Mouse (Mus musculus) gastrocnemius, postnatal 14 days (tissue): ENCODE measurements around the gene Acaca. TPM values are rescaled to one million over a fixed set of nuclear protein-coding genes. Genes with fewer than 3 reads are reported as not detected.

ENCODE experiments used
- DNase-seq: peaks from one replicate; pipeline ENCODE4 v3.0.0; 2021; ENCODE audit warnings: mixed read lengths
- intact Hi-C: fragments of 180-260 bp; cut with DNase I; formaldehyde crosslinking; loops from one replicate; pipeline ENCODE4 v1.15.1; 2025; ENCODE audit warnings: low total_unique reads
- total RNA-seq, 2 experiments: library from RNA; stranded (reverse); gene quantifications; 2 replicates each; pipeline ENCODE4 v1.2.3; 2021

The Acaca gene
- total RNA-seq, 2 experiments from 2014 or later: 8.9 to 12.2 TPM

- no peak for DNase-seq
- intact Hi-C loops: loop anchor here (5.0 kb wide), 1 partner anchor 366 kb away; no protein-coding TSS in a partner anchor
Observed at GRCm38 (mm10) chr11:84425736-84426632, 296.5 kb downstream of the Acaca start.

- no peak for DNase-seq
- intact Hi-C loops: loop anchor here (5.0 kb wide), 1 partner anchor 366 kb away; no protein-coding TSS in a partner anchor
Observed at GRCm38 (mm10) chr11:84426633-84426998, 297.1 kb downstream of the Acaca start.

- DNase-seq: peak; percentile 10
- intact Hi-C loops: loop anchor here (5.0 kb wide), 1 partner anchor 363 kb away; no protein-coding TSS in a partner anchor
Observed at GRCm38 (mm10) chr11:84429581-84429980, 300.1 kb downstream of the Acaca start.

GRCm38 (mm10) chr11:84430336-84430735 lies 300.9 kb downstream of the Acaca start:
- no peak for DNase-seq
- intact Hi-C loops: loop anchor here (5.0 kb wide), 1 partner anchor 382 kb away; no protein-coding TSS in a partner anchor

- intact Hi-C loops: loop anchor here (5.0 kb wide), 1 partner anchor 377 kb away; no protein-coding TSS in a partner anchor
Observed at GRCm38 (mm10) chr11:84434879-84435278, 305.4 kb downstream of the Acaca start.

GRCm38 (mm10) chr11:84440402-84440801 lies 310.9 kb downstream of the Acaca start:
- no peak for DNase-seq
- intact Hi-C loops: no loop called here

More at GRCm38 (mm10) chr11:84434879-84435278, 305.4 kb downstream of the Acaca start:
- DNase-seq: no peak

GRCm38 (mm10) chr11:84442554-84443331 lies 313.3 kb downstream of the Acaca start:
- no peak for DNase-seq
- intact Hi-C loops: no loop called here

Other genes starting within 250 kb of the Acaca start
- gene Ddx52, start 187.6 kb upstream of the Acaca start, total RNA-seq: 1 to 10 TPM; 9.3 to 9.4 TPM
- 10 to 100 TPM; 31.2 to 31.6 TPM for gene Synrg, start 165.2 kb upstream of the Acaca start, total RNA-seq
- 10 to 100 TPM in 1 of 2 experiments, 1 to 10 TPM in 1; 9.7 to 12.4 TPM for gene Dusp14, start 60.4 kb upstream of the Acaca start, total RNA-seq
- 10 to 100 TPM in 1 of 2 experiments, 1 to 10 TPM in 1; 8.4 to 11.2 TPM for gene Tada2a, start 72 bp upstream of the Acaca start, total RNA-seq
- gene Gm11437, start 37.8 kb downstream of the Acaca start, total RNA-seq: not detected